Mouse (Mus musculus) midbrain, embryonic 11.5 days (tissue): ENCODE measurements at regions not wholly inside any gene's neighbourhood (a gene's known extent, or its start where the extent isn't known, plus 50 kb on each side); places are given as distances from the start of the nearest gene placed in this dataset.
A peak's percentile ranks its signal among the peaks of the same experiment; 100 is the strongest.

Source experiments
- ATAC-seq: fragments of 200-750 bp; cut with Nextera tagmentation; 2 replicates; pipeline ENCODE4 v1.8.0; 2017; ENCODE audit warnings: moderate TSS enrichment, moderate library complexity; ENCODE audit not compliant: low FRiP score
- DNase-seq: peaks from one replicate; pipeline ENCODE4 v3.0.0; 2015; ENCODE audit warnings: low spot score; ENCODE audit errors: missing footprints
- H3K27ac ChIP-seq: fragments of 300-500 bp; sonication (generic); 2 replicates; pipeline ENCODE4 v1.5.1; 2014; ENCODE audit warnings: low read depth, low read length
- H3K27me3 ChIP-seq: fragments of 300-500 bp; sonication (generic); 2 replicates; pipeline ENCODE4 v1.6.1; 2014; ENCODE audit warnings: mild to moderate bottlenecking, low read length, moderate library complexity, mixed read lengths; ENCODE audit not compliant: control insufficient read depth, insufficient read depth
- H3K36me3 ChIP-seq: fragments of 300-500 bp; sonication (generic); 2 replicates; pipeline ENCODE4 v1.6.1; 2014; ENCODE audit warnings: mild to moderate bottlenecking, low read length, moderate library complexity, mixed read lengths; ENCODE audit not compliant: control insufficient read depth, insufficient read depth
- H3K4me1 ChIP-seq: fragments of 300-500 bp; sonication (generic); 2 replicates; pipeline ENCODE4 v1.6.1; 2014; ENCODE audit warnings: low read length; ENCODE audit not compliant: control insufficient read depth, insufficient read depth
- H3K4me2 ChIP-seq: fragments of 300-500 bp; sonication (generic); 2 replicates; pipeline ENCODE4 v1.6.1; 2014; ENCODE audit warnings: mild to moderate bottlenecking, moderate library complexity
- H3K4me3 ChIP-seq: fragments of 300-500 bp; sonication (generic); 2 replicates; pipeline ENCODE4 v1.5.1; 2014; ENCODE audit warnings: low read depth, low read length
- H3K9ac ChIP-seq: fragments of 300-500 bp; sonication (generic); 2 replicates; pipeline ENCODE4 v1.6.1; 2014; ENCODE audit warnings: low read length
- H3K9me3 ChIP-seq: fragments of 300-500 bp; sonication (generic); 2 replicates; pipeline ENCODE4 v1.6.1; 2016; ENCODE audit warnings: low read length; ENCODE audit not compliant: control insufficient read depth
- WGBS: fragments of 180-500 bp; shearing (Covaris S2); extraction: QIAGEN DNeasy Blood & Tissue Kit; methylation state at CpG from one replicate; pipeline ENCODE4 v1.1.7; 2014; 5-methylcytosine and 5-hydroxymethylcytosine counted together

- WGBS = 71% methylated on average over 8 of the region's 8 CpGs
- no peaks in the 10 kb centered on the region for H3K9me3 ChIP-seq
- no peak overlapping the region for H3K9ac ChIP-seq
- H3K4me1 ChIP-seq = peaks cover 3% of the 10 kb centered on the region; the same call in 1 of the 2 replicates
- DNase-seq (no peak), ATAC-seq (no peak)
- H3K4me2 ChIP-seq = no peak overlapping the region
- no peak overlapping the region for H3K4me3 ChIP-seq
- no peaks in the 10 kb centered on the region for H3K27me3 ChIP-seq
- no peaks in the 10 kb centered on the region for H3K36me3 ChIP-seq
- H3K27ac ChIP-seq = no peak overlapping the region
Measured at GRCm38 (mm10) chr8:90535515-90536156, 187.5 kb upstream of the Tox3 start.

- Histone ChIP-seq H3K36me3 (no peaks in the 10 kb centered on the region), H3K4me3 (no peak overlapping the region), H3K4me2 (no peak overlapping the region), H3K9me3 (no peaks in the 10 kb centered on the region; the same call in 1 of the 2 replicates), H3K27ac (no peak overlapping the region), H3K9ac (no peak overlapping the region), H3K4me1 (0 out of 2 replicates have a peak, but pooled peaks cover 4% of the 10 kb centered on the region), H3K27me3 (no peaks in the 10 kb centered on the region)
- DNase-seq (no peak), ATAC-seq (no peak)
- WGBS = 92% methylated on average over 8 of the region's 8 CpGs
Measured at GRCm38 (mm10) chr8:90521393-90521792, 173.2 kb upstream of the Tox3 start.

- WGBS = 14% methylated on average over 4 of the region's 4 CpGs
- Histone ChIP-seq H3K27me3 (no peaks in the 10 kb centered on the region), H3K27ac (no peak overlapping the region), H3K4me1 (0 out of 2 replicates have a peak, but pooled peaks cover 4% of the 10 kb centered on the region), H3K36me3 (no peaks in the 10 kb centered on the region), H3K9me3 (no peaks in the 10 kb centered on the region; the same call in 1 of the 2 replicates), H3K4me3 (no peak overlapping the region), H3K9ac (no peak overlapping the region), H3K4me2 (no peak overlapping the region)
- DNase-seq (no peak), ATAC-seq (peak; percentile 76; the same call in 1 of the 2 replicates)
Measured at GRCm38 (mm10) chr8:90520186-90520585, 172.0 kb upstream of the Tox3 start.

GRCm38 (mm10) chr8:90519567-90519966 is 171.4 kb upstream of the Tox3 start:
- H3K27me3 ChIP-seq = no peaks in the 10 kb centered on the region
- no peaks in the 10 kb centered on the region; the same call in 1 of the 2 replicates for H3K9me3 ChIP-seq
- no peak overlapping the region for H3K4me3 ChIP-seq
- no peaks in the 10 kb centered on the region for H3K36me3 ChIP-seq
- 0 out of 2 replicates have a peak, but pooled peaks cover 4% of the 10 kb centered on the region for H3K4me1 ChIP-seq
- H3K4me2 ChIP-seq = no peak overlapping the region
- no peak overlapping the region for H3K27ac ChIP-seq
- ATAC-seq (no peak), DNase-seq (no peak)
- H3K9ac ChIP-seq = no peak overlapping the region
- 69% methylated on average over 6 of the region's 6 CpGs for WGBS

- H3K4me2 ChIP-seq = no peak overlapping the region
- no peaks in the 10 kb centered on the region for H3K36me3 ChIP-seq
- H3K27me3 ChIP-seq = no peaks in the 10 kb centered on the region
- 81% methylated on average over 3 of the region's 3 CpGs for WGBS
- H3K4me3 ChIP-seq = no peak overlapping the region
- DNase-seq = no peak
- no peak overlapping the region for H3K9ac ChIP-seq
- no peak for ATAC-seq
- H3K4me1 ChIP-seq = no peaks in the 10 kb centered on the region; the same call in 1 of the 2 replicates
- H3K9me3 ChIP-seq = no peaks in the 10 kb centered on the region
- H3K27ac ChIP-seq = no peak overlapping the region
Measured at GRCm38 (mm10) chr8:90514191-90514590, 166.0 kb upstream of the Tox3 start.

- Histone ChIP-seq H3K9me3 (no peaks in the 10 kb centered on the region), H3K4me2 (no peak overlapping the region), H3K4me1 (no peaks in the 10 kb centered on the region; the same call in 1 of the 2 replicates), H3K9ac (no peak overlapping the region), H3K27me3 (no peaks in the 10 kb centered on the region), H3K4me3 (no peak overlapping the region), H3K36me3 (no peaks in the 10 kb centered on the region), H3K27ac (no peak overlapping the region)
- 92% methylated on average over 4 of the region's 4 CpGs for WGBS
- DNase-seq (no peak), ATAC-seq (no peak)
Measured at GRCm38 (mm10) chr8:90513601-90514000, 165.5 kb upstream of the Tox3 start.

GRCm38 (mm10) chr8:90513102-90513501 is 165.0 kb upstream of the Tox3 start:
- DNase-seq (no peak), ATAC-seq (no peak)
- Histone ChIP-seq H3K36me3 (no peaks in the 10 kb centered on the region), H3K4me3 (no peak overlapping the region), H3K9ac (no peak overlapping the region), H3K9me3 (no peaks in the 10 kb centered on the region), H3K27ac (no peak overlapping the region), H3K27me3 (no peaks in the 10 kb centered on the region), H3K4me1 (no peaks in the 10 kb centered on the region; the same call in 1 of the 2 replicates), H3K4me2 (no peak overlapping the region)
- 92% methylated on average over 8 of the region's 8 CpGs for WGBS

- Histone ChIP-seq H3K36me3 (no peaks in the 10 kb centered on the region), H3K9ac (no peak overlapping the region), H3K27ac (no peak overlapping the region), H3K4me2 (no peak overlapping the region), H3K4me3 (no peak overlapping the region), H3K9me3 (no peaks in the 10 kb centered on the region), H3K27me3 (no peaks in the 10 kb centered on the region), H3K4me1 (no peaks in the 10 kb centered on the region; the same call in 1 of the 2 replicates)
- ATAC-seq = no peak
- no peak for DNase-seq
- WGBS = 55% methylated on average over 2 of the region's 2 CpGs
Measured at GRCm38 (mm10) chr8:90512594-90512993, 164.5 kb upstream of the Tox3 start.

GRCm38 (mm10) chr8:90504521-90504920 is 156.4 kb upstream of the Tox3 start:
- Histone ChIP-seq H3K36me3 (no peaks in the 10 kb centered on the region), H3K9me3 (no peaks in the 10 kb centered on the region), H3K4me1 (no peaks in the 10 kb centered on the region), H3K27ac (no peak overlapping the region), H3K4me2 (no peak overlapping the region), H3K9ac (no peak overlapping the region), H3K4me3 (no peak overlapping the region), H3K27me3 (no peaks in the 10 kb centered on the region)
- no peak for ATAC-seq
- DNase-seq = no peak
- 85% methylated on average over 5 of the region's 5 CpGs for WGBS
